Mouse (Mus musculus): ENCODE measurements around the gene Arhgef5. TPM values are rescaled to one million over a fixed set of nuclear protein-coding genes. Genes with fewer than 3 reads are reported as not detected.

The Arhgef5 gene
- polyA plus RNA-seq, 1 experiment from 2014 or later = 6.7 TPM

GRCm38 (mm10) chr6:43333479-43333878, 68.1 kb downstream of the Arhgef5 start:
- no peak for ATAC-seq (ENCODE audit: extremely low read depth, insufficient number of reproducible peaks, low FRiP score, low TSS enrichment)
- Histone ChIP-seq H3K4me1 (peaks cover 14% of the 10 kb centered on the region), H3K27me3 (replicated peaks) (no peaks in the 10 kb centered on the region), H3K9me3 (no peaks in the 10 kb centered on the region), H3K9ac (no peak overlapping the region), H3K36me3 (no peaks in the 10 kb centered on the region), H3K4me3 (no peak overlapping the region), H3K4me2 (no peak overlapping the region), H3K27ac (replicated peaks) (no peak overlapping the region)
- 50% methylated on average over 4 of the region's 4 CpGs for WGBS

- no peak overlapping the region for H3K9ac ChIP-seq
- H3K9me3 ChIP-seq = no peaks in the 10 kb centered on the region
- WGBS = 78% methylated on average over 3 of the region's 3 CpGs
- peaks cover 14% of the 10 kb centered on the region for H3K4me1 ChIP-seq
- H3K36me3 ChIP-seq = no peaks in the 10 kb centered on the region
- H3K27ac ChIP-seq (replicated peaks) = no peak overlapping the region
- no peak overlapping the region for H3K4me3 ChIP-seq
- ATAC-seq (ENCODE audit: extremely low read depth, insufficient number of reproducible peaks, low FRiP score, low TSS enrichment) = no peak
- H3K27me3 ChIP-seq (replicated peaks) = no peaks in the 10 kb centered on the region
- H3K4me2 ChIP-seq = no peak overlapping the region
Observed at GRCm38 (mm10) chr6:43335619-43336234, 70.3 kb downstream of the Arhgef5 start.

GRCm38 (mm10) chr6:43337491-43337961, 72.1 kb downstream of the Arhgef5 start:
- 36% methylated on average over 10 of the region's 10 CpGs for WGBS
- H3K36me3 ChIP-seq = no peaks in the 10 kb centered on the region
- H3K9ac ChIP-seq = no peak overlapping the region
- no peaks in the 10 kb centered on the region for H3K27me3 ChIP-seq (replicated peaks)
- no peak overlapping the region for H3K4me3 ChIP-seq
- H3K9me3 ChIP-seq = no peaks in the 10 kb centered on the region
- no peak; the same call in 1 of the 2 replicates for ATAC-seq (ENCODE audit: extremely low read depth, insufficient number of reproducible peaks, low FRiP score, low TSS enrichment)
- H3K4me1 ChIP-seq = peaks cover 14% of the 10 kb centered on the region
- peak overlapping the region; percentile 40 for H3K4me2 ChIP-seq
- no peak overlapping the region for H3K27ac ChIP-seq (replicated peaks)

GRCm38 (mm10) chr6:43338804-43339203, 73.4 kb downstream of the Arhgef5 start:
- Histone ChIP-seq H3K27me3 (replicated peaks) (no peaks in the 10 kb centered on the region), H3K9me3 (no peaks in the 10 kb centered on the region), H3K4me2 (no peak overlapping the region), H3K36me3 (no peaks in the 10 kb centered on the region), H3K27ac (replicated peaks) (no peak overlapping the region), H3K4me1 (peaks cover 14% of the 10 kb centered on the region), H3K9ac (no peak overlapping the region), H3K4me3 (no peak overlapping the region)
- no peak for ATAC-seq (ENCODE audit: extremely low read depth, insufficient number of reproducible peaks, low FRiP score, low TSS enrichment)
- WGBS = 51% methylated on average over 2 of the region's 2 CpGs

Other genes with a start within 250 kb of the Arhgef5 start
- not detected in 2 replicates for gene Olfr441, start 159.2 kb upstream of the Arhgef5 start, polyA plus RNA-seq (2015; fragmentation: Nextera tagmentation; extraction: Ambion mirVana)
- not detected in 2 replicates for gene Olfr237-ps1, start 119.0 kb upstream of the Arhgef5 start, polyA plus RNA-seq (2015; fragmentation: Nextera tagmentation; extraction: Ambion mirVana)
- not detected in 2 replicates for gene Olfr437, start 102.3 kb upstream of the Arhgef5 start, polyA plus RNA-seq (2015; fragmentation: Nextera tagmentation; extraction: Ambion mirVana)
- not detected in 2 replicates for gene Olfr13, start 93.4 kb upstream of the Arhgef5 start, polyA plus RNA-seq (2015; fragmentation: Nextera tagmentation; extraction: Ambion mirVana)
- not detected in 2 replicates for gene Olfr435, start 68.4 kb upstream of the Arhgef5 start, polyA plus RNA-seq (2015; fragmentation: Nextera tagmentation; extraction: Ambion mirVana)
- gene Olfr434, start 52.6 kb upstream of the Arhgef5 start, polyA plus RNA-seq (2015; fragmentation: Nextera tagmentation; extraction: Ambion mirVana) = not detected in 2 replicates
- not detected in 2 replicates for gene Olfr47, start 34.1 kb upstream of the Arhgef5 start, polyA plus RNA-seq (2015; fragmentation: Nextera tagmentation; extraction: Ambion mirVana)
- gene Nobox, start 44.0 kb downstream of the Arhgef5 start, polyA plus RNA-seq (2015; fragmentation: Nextera tagmentation; extraction: Ambion mirVana) = not detected in 2 replicates

All from heart, embryonic 13.5 days (tissue).